Mouse (Mus musculus) adipocyte (in vitro differentiated cells): ENCODE measurements around the gene Klhl3.

ENCODE experiments used
- DNase-seq: peaks from one replicate; pipeline ENCODE4 v3.0.0-alpha.2; 2016; ENCODE audit warnings: low spot score

The Klhl3 gene

GRCm38 (mm10) chr13:58066496-58067389 is 46.6 kb downstream of the Klhl3 start:
- DNase-seq, result no peak

- no peak for DNase-seq
Measured at GRCm38 (mm10) chr13:58066081-58066495, 47.3 kb downstream of the Klhl3 start.

- peak; percentile 50 for DNase-seq
Measured at GRCm38 (mm10) chr13:58065316-58065715, 48.1 kb downstream of the Klhl3 start.

GRCm38 (mm10) chr13:58057953-58058870 is 55.2 kb downstream of the Klhl3 start:
- DNase-seq, result no peak

GRCm38 (mm10) chr13:58056618-58057017 is 56.8 kb downstream of the Klhl3 start:
- no peak for DNase-seq

GRCm38 (mm10) chr13:58053628-58054027 is 59.8 kb downstream of the Klhl3 start:
- DNase-seq, result no peak

GRCm38 (mm10) chr13:58051654-58052053 is 61.7 kb downstream of the Klhl3 start:
- no peak for DNase-seq

GRCm38 (mm10) chr13:58051251-58051650 is 62.1 kb downstream of the Klhl3 start:
- no peak for DNase-seq

GRCm38 (mm10) chr13:58049121-58049520 is 64.3 kb downstream of the Klhl3 start:
- no peak for DNase-seq

GRCm38 (mm10) chr13:58048076-58048475 is 65.3 kb downstream of the Klhl3 start:
- DNase-seq, result no peak

GRCm38 (mm10) chr13:58046178-58046577 is 67.2 kb downstream of the Klhl3 start:
- no peak for DNase-seq

GRCm38 (mm10) chr13:58045278-58045677 is 68.1 kb downstream of the Klhl3 start:
- no peak for DNase-seq

GRCm38 (mm10) chr13:58043278-58043677 is 70.1 kb downstream of the Klhl3 start:
- no peak for DNase-seq

GRCm38 (mm10) chr13:58040112-58040511 is 73.3 kb downstream of the Klhl3 start:
- DNase-seq, result no peak

GRCm38 (mm10) chr13:58037506-58037905 is 75.9 kb downstream of the Klhl3 start:
- no peak for DNase-seq

- no peak for DNase-seq
Measured at GRCm38 (mm10) chr13:58035470-58036156, 77.8 kb downstream of the Klhl3 start.

- DNase-seq, result no peak
Measured at GRCm38 (mm10) chr13:58034985-58035384, 78.4 kb downstream of the Klhl3 start.

- no peak for DNase-seq
Measured at GRCm38 (mm10) chr13:58034507-58034906, 78.9 kb downstream of the Klhl3 start.

- no peak for DNase-seq
Measured at GRCm38 (mm10) chr13:58031755-58032154, 81.6 kb downstream of the Klhl3 start.

- DNase-seq, result no peak
Measured at GRCm38 (mm10) chr13:58027115-58027514, 86.3 kb downstream of the Klhl3 start.

GRCm38 (mm10) chr13:58025701-58026414 is 87.5 kb downstream of the Klhl3 start:
- DNase-seq, result no peak
